Mouse (Mus musculus) MEL (cell line): ENCODE results near the gene Osgep. TPM values are rescaled to one million over a fixed set of nuclear protein-coding genes. Genes with fewer than 3 reads are reported as not detected.
A peak's percentile ranks its signal among the peaks of the same experiment; 100 is the strongest.
"Not testable (repeated sequence)": the region's sequence is repeated elsewhere in the genome, so short reads cannot be mapped to it uniquely, and the experiment has no call there.

Source experiments
- DNase-seq: peaks from one replicate; pipeline ENCODE4 v3.0.0; 2011; ENCODE audit warnings: low read depth, low spot score
- H3K27ac ChIP-seq: 2 replicates; pipeline ENCODE4 v1.5.1; 2012; ENCODE audit warnings: low read depth, mild to moderate bottlenecking, control low read depth, low read length, moderate library complexity; ENCODE audit not compliant: control insufficient read depth
- H3K27me3 ChIP-seq, 2 experiments: fragments of 150-350 bp in 1 of 2; sonication (generic) in 1 of 2; 2 replicates each; pipeline ENCODE4 v1.6.1; 2012; ENCODE audit warnings: low read length in 2 of 2, mild to moderate bottlenecking in 2 of 2, improper control_type of control experiment in 1 of 2, moderate library complexity in 1 of 2; ENCODE audit not compliant: insufficient read depth in 2 of 2, control insufficient read depth in 1 of 2
- H3K36me3 ChIP-seq, 2 experiments: 2 replicates each; pipeline ENCODE4 v1.6.1; 2012 to 2014; ENCODE audit warnings: low read length in 2 of 2, improper control_type of control experiment in 1 of 2, inconsistent platforms in 1 of 2, mild to moderate bottlenecking in 1 of 2; ENCODE audit not compliant: insufficient read depth in 2 of 2, control insufficient read depth in 1 of 2
- H3K4me1 ChIP-seq, 2 experiments: fragments of 150-350 bp in 1 of 2; sonication (generic) in 1 of 2; 2 replicates each; pipeline ENCODE4 v1.6.1; 2012; ENCODE audit warnings: low read length in 2 of 2, improper control_type of control experiment in 1 of 2, mild to moderate bottlenecking in 1 of 2; ENCODE audit not compliant: insufficient read depth in 2 of 2, control insufficient read depth in 1 of 2
- H3K4me3 ChIP-seq, 2 experiments: fragments of 150-350 bp in 1 of 2; sonication (generic) in 1 of 2; 2 replicates each; pipeline ENCODE4 v1.5.1; 2012; ENCODE audit warnings: low read depth in 2 of 2, low read length in 2 of 2, mild to moderate bottlenecking in 2 of 2, moderate library complexity in 2 of 2, control low read depth in 1 of 2, improper control_type of control experiment in 1 of 2; ENCODE audit not compliant: control insufficient read depth in 1 of 2, insufficient read depth in 1 of 2
- H3K79me2 ChIP-seq: 2 replicates; pipeline ENCODE4 v1.6.1; 2012; ENCODE audit warnings: mild to moderate bottlenecking, low read length, moderate library complexity; ENCODE audit not compliant: control insufficient read depth, poor library complexity, insufficient read depth
- H3K9ac ChIP-seq: 2 replicates; pipeline ENCODE4 v1.6.1; 2012; ENCODE audit warnings: low read depth, mild to moderate bottlenecking, control low read depth, low read length, moderate library complexity; ENCODE audit not compliant: control insufficient read depth, poor library complexity, severe bottlenecking
- H3K9me3 ChIP-seq: fragments of 150-350 bp; sonication (generic); replicated peaks from 2 replicates; pipeline ENCODE4 v1.6.1; 2012; ENCODE audit warnings: mild to moderate bottlenecking, low read length, improper control_type of control experiment, moderate library complexity; ENCODE audit not compliant: insufficient read depth
- CHD1 ChIP-seq: IDR thresholded peaks from 2 replicates; pipeline ENCODE4 v1.6.1; 2012; ENCODE audit warnings: low read depth, mild to moderate bottlenecking, inconsistent platforms, low read length, improper control_type of control experiment
- CTCF ChIP-seq, 3 experiments: IDR thresholded peaks in 2 of 3; conservative IDR thresholded peaks in 1 of 3; 2 replicates each; pipeline ENCODE4 v1.5.1; 2011 to 2012; ENCODE audit warnings: low read length in 3 of 3, low read depth in 2 of 3, mild to moderate bottlenecking in 2 of 3, improper control_type of control experiment in 1 of 3, inconsistent platforms in 1 of 3, mixed read lengths in 1 of 3, moderate library complexity in 1 of 3; ENCODE audit not compliant: control insufficient read depth in 1 of 3, insufficient read depth in 1 of 3, poor library complexity in 1 of 3, severe bottlenecking in 1 of 3
- E2F4 ChIP-seq: IDR thresholded peaks from 2 replicates; pipeline ENCODE4 v1.6.1; 2011; ENCODE audit warnings: low read depth, low read length, improper control_type of control experiment, borderline replicate concordance
- ELF1 ChIP-seq: IDR thresholded peaks from 2 replicates; pipeline ENCODE4 v1.6.1; 2014; ENCODE audit warnings: low read depth, mild to moderate bottlenecking, inconsistent platforms, low read length, improper control_type of control experiment, moderate library complexity
- EP300 ChIP-seq, 2 experiments: IDR thresholded peaks; 2 replicates each; pipeline ENCODE4 v1.6.1; 2011; ENCODE audit warnings: improper control_type of control experiment in 2 of 2, low read length in 2 of 2, low read depth in 1 of 2, mild to moderate bottlenecking in 1 of 2
- ETS1 ChIP-seq: IDR thresholded peaks from 2 replicates; pipeline ENCODE4 v1.6.1; 2012; ENCODE audit warnings: low read depth, mild to moderate bottlenecking, inconsistent platforms, low read length, improper control_type of control experiment, moderate library complexity
- GABPA ChIP-seq: IDR thresholded peaks from 2 replicates; pipeline ENCODE4 v1.6.1; 2012; ENCODE audit warnings: low read depth, mild to moderate bottlenecking, inconsistent platforms, low read length, improper control_type of control experiment, moderate library complexity
- HCFC1 ChIP-seq: IDR thresholded peaks from 2 replicates; pipeline ENCODE4 v1.6.1; 2012; ENCODE audit warnings: low read depth, mild to moderate bottlenecking, inconsistent platforms, low read length, improper control_type of control experiment, moderate library complexity
- JUND ChIP-seq: IDR thresholded peaks from 2 replicates; pipeline ENCODE4 v1.6.1; 2011; ENCODE audit warnings: low read depth, mild to moderate bottlenecking, improper control_type of control experiment, low read length
- KAT2A ChIP-seq: conservative IDR thresholded peaks from 2 replicates; pipeline ENCODE4 v1.6.1; 2012; ENCODE audit warnings: low read depth, low read length, improper control_type of control experiment, inconsistent platforms
- MAX ChIP-seq: IDR thresholded peaks from 2 replicates; pipeline ENCODE4 v1.6.1; 2011; ENCODE audit warnings: low read length, improper control_type of control experiment
- MAZ ChIP-seq: IDR thresholded peaks from 2 replicates; pipeline ENCODE4 v1.6.1; 2012; ENCODE audit warnings: low read depth, mild to moderate bottlenecking, inconsistent platforms, low read length, improper control_type of control experiment
- MEF2A ChIP-seq: IDR thresholded peaks from 2 replicates; pipeline ENCODE4 v1.6.1; 2014; ENCODE audit warnings: low read depth, mild to moderate bottlenecking, inconsistent platforms, low read length, improper control_type of control experiment; ENCODE audit not compliant: poor library complexity, insufficient replicate concordance, severe bottlenecking; ENCODE audit errors: extremely low read depth
- MXI1 ChIP-seq: IDR thresholded peaks from 2 replicates; pipeline ENCODE4 v1.6.1; 2011; ENCODE audit warnings: mild to moderate bottlenecking, low read depth, low read length, improper control_type of control experiment
- MYB ChIP-seq: IDR thresholded peaks from 2 replicates; pipeline ENCODE4 v1.6.1; 2011; ENCODE audit warnings: mild to moderate bottlenecking, low read depth, low read length, improper control_type of control experiment
- MYC ChIP-seq: IDR thresholded peaks from 2 replicates; pipeline ENCODE4 v1.6.1; 2011; ENCODE audit warnings: low read depth, mild to moderate bottlenecking, low read length, improper control_type of control experiment, moderate library complexity
- NELFE ChIP-seq: IDR thresholded peaks from 2 replicates; pipeline ENCODE4 v1.6.1; 2011; ENCODE audit warnings: low read depth, low read length, improper control_type of control experiment
- NRF1 ChIP-seq: IDR thresholded peaks from 2 replicates; pipeline ENCODE4 v1.6.1; 2014; ENCODE audit warnings: low read depth, mild to moderate bottlenecking, inconsistent platforms, low read length, improper control_type of control experiment, moderate library complexity; ENCODE audit not compliant: poor library complexity, insufficient read depth, severe bottlenecking
- POLR2AphosphoS5 ChIP-seq: IDR thresholded peaks from 2 replicates; pipeline ENCODE4 v1.6.1; 2012; ENCODE audit warnings: low read depth, borderline replicate concordance, mild to moderate bottlenecking, inconsistent platforms, low read length, moderate library complexity, mixed read lengths
- SIN3A ChIP-seq: IDR thresholded peaks from 2 replicates; pipeline ENCODE4 v1.6.1; 2012; ENCODE audit warnings: low read length, improper control_type of control experiment, inconsistent platforms
- SMC3 ChIP-seq: IDR thresholded peaks from 2 replicates; pipeline ENCODE4 v1.6.1; 2011; ENCODE audit warnings: low read depth, low read length, improper control_type of control experiment
- TAL1 ChIP-seq: IDR thresholded peaks from 2 replicates; pipeline ENCODE4 v1.6.1; 2012; ENCODE audit warnings: mild to moderate bottlenecking, inconsistent platforms, low read length, moderate library complexity, mixed read lengths
- TCF12 ChIP-seq: IDR thresholded peaks from 2 replicates; pipeline ENCODE4 v1.6.1; 2014; ENCODE audit warnings: low read depth, mild to moderate bottlenecking, inconsistent platforms, low read length, improper control_type of control experiment, moderate library complexity
- UBTF ChIP-seq: IDR thresholded peaks from 2 replicates; pipeline ENCODE4 v1.6.1; 2012; ENCODE audit warnings: low read depth, mild to moderate bottlenecking, inconsistent platforms, low read length, improper control_type of control experiment, moderate library complexity, borderline replicate concordance; ENCODE audit not compliant: insufficient read depth
- USF2 ChIP-seq, 2 experiments: IDR thresholded peaks; 2 replicates each; pipeline ENCODE4 v1.6.1; 2011 to 2012; ENCODE audit warnings: improper control_type of control experiment in 2 of 2, low read length in 2 of 2, borderline replicate concordance in 1 of 2, inconsistent platforms in 1 of 2, low read depth in 1 of 2, mild to moderate bottlenecking in 1 of 2; ENCODE audit not compliant: insufficient read depth in 1 of 2
- ZC3H11A ChIP-seq: IDR thresholded peaks from 2 replicates; pipeline ENCODE4 v1.6.1; 2012; ENCODE audit warnings: low read depth, mild to moderate bottlenecking, inconsistent platforms, low read length, improper control_type of control experiment
- ZKSCAN1 ChIP-seq: IDR thresholded peaks from 2 replicates; pipeline ENCODE4 v1.6.1; 2012; ENCODE audit warnings: low read depth, mild to moderate bottlenecking, inconsistent platforms, low read length, improper control_type of control experiment, moderate library complexity
- ZMIZ1 ChIP-seq: IDR thresholded peaks from 2 replicates; pipeline ENCODE4 v1.6.1; 2012; ENCODE audit warnings: low read depth, mild to moderate bottlenecking, inconsistent platforms, low read length, improper control_type of control experiment, moderate library complexity
- ZNF384 ChIP-seq: IDR thresholded peaks from 2 replicates; pipeline ENCODE4 v1.6.1; 2012; ENCODE audit warnings: low read depth, mild to moderate bottlenecking, inconsistent platforms, low read length, improper control_type of control experiment
- polyA plus RNA-seq, 2 experiments: library from polyadenylated mRNA; stranded (reverse) in 1 of 2; unstranded in 1 of 2; fragments of >175 nt in 1 of 2; fragments of >200 nt in 1 of 2; gene quantifications; 2 replicates each; pipeline versions ENCODE4 v1.2.1 to v1.2.4; 2012; ENCODE audit warnings: low replicate concordance in 2 of 2, low read depth in 1 of 2; ENCODE audit not compliant: insufficient read length in 2 of 2, insufficient read depth in 1 of 2, missing spikeins in 1 of 2
- total RNA-seq: library from RNA; depleted of rRNA; stranded (reverse); fragments of 300-350 nt; gene quantifications from 2 replicates; pipeline ENCODE4 v1.2.3, GENCODE M21; 2012

The Osgep gene
- total and polyA plus RNA-seq, 3 experiments = 29.6 to 45.1 TPM; not detected in 1

GRCm38 (mm10) chr14:50944668-50945033 lies 20.0 kb upstream of the Osgep start:
- H3K9me3 ChIP-seq, DNase-seq, H3K79me2 ChIP-seq, H3K4me1 ChIP-seq, H3K27me3 ChIP-seq, H3K36me3 ChIP-seq: not testable (repeated sequence)
- peak overlapping the region; percentile 61 for H3K9ac ChIP-seq
- TF ChIP-seq CTCF (IDR thresholded peaks at IDR 0.05 in 2 of 3, conservative IDR thresholded peaks at IDR 0.05 in 1 of 3; ENCODE audit: control insufficient read depth in 1 of 3, insufficient read depth in 1 of 3, low read depth in 2 of 3, low read length in 3 of 3, poor library complexity in 1 of 3, severe bottlenecking in 1 of 3) = peak in 2 of 3 experiments; percentile 1 to 21; a peak in 1 of 6 replicates
- peak overlapping the region; percentile 63 to 96 for H3K4me3 ChIP-seq
- peak overlapping the region; percentile 91 for H3K27ac ChIP-seq

DNA sequence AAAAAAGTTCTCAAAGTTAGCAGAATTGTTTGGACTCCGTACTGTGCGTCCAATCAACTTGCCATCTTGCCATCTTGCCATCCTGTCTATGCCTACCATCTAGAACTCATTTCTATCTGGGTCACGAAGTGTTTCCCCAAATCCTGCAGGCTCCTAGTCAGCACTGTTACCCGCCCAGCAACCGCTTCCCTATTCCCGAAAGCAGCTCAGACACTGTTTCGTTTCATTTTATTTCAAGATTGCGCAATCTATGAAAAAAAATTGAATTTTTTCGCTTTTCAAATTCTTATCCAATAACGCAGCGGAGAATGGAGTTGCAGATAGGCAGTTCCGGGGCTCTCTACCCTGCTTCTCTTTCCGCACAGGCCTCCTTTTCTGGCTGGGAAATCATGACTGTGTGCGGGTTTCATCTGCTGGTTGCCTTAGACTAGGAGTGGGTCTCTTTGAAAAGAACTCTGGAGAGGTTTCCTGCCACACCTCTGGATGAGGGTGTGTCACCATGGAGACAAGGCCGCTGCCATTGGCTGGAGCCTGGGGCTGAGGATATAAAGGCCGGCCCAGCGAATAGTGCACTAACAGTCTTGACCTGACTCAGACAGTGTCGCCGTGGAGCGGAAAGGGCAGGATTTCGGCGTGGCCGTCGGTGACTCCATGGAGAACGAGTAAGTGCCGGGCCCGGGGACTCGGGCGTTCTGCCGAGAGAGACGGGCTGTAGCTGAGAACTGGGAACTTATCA lies 19.4 kb upstream of the Osgep start, which contains the start of gene Gm49342:
TSS of gene Gm49342 (plus strand) at position 586 of the 736 bp plus-strand sequence.
- Histone ChIP-seq H3K27ac (peak within 1 kb of the TSS; percentile 91), H3K4me1 (peaks cover 0 to 7% of the 10 kb centered on the region in 2 experiments; a peak in 2 of 4 replicates), H3K79me2 (no peaks in the 10 kb centered on the region; the same call in 1 of the 2 replicates), H3K4me3 (peak within 1 kb of the TSS; percentile 63 to 96), H3K27me3 (no peaks in the 10 kb centered on the region), H3K36me3 (peaks cover 0 to 7% of the 10 kb centered on the region in 2 experiments; a peak in 2 of 4 replicates), H3K9me3 (no peaks in the 10 kb centered on the region), H3K9ac (peak within 1 kb of the TSS; percentile 61)
- DNase-seq = peak; percentile 95
- TF ChIP-seq CHD1 (no peak), TAL1 (peak; percentile 16; the same call in 1 of the 2 replicates), MXI1 (peak; percentile 71), JUND (no peak), GABPA (no peak), ZNF384 (peak; percentile 74), MYC (no peak), USF2 (IDR thresholded peaks at IDR 0.05; ENCODE audit: borderline replicate concordance in 1 of 2, insufficient read depth in 1 of 2, low read depth in 1 of 2, low read length in 2 of 2) (no peak), MAZ (no peak), POLR2AphosphoS5 (peak; percentile 81; the same call in 1 of the 2 replicates), NRF1 (no peak), MAX (peak; percentile 50; the same call in 1 of the 2 replicates), MYB (0 out of 2 replicates have a peak, but pooled peaks have one; percentile 19), UBTF (no peak), ELF1 (peak; percentile 28; the same call in 1 of the 2 replicates), NELFE (peak; percentile 94), SIN3A (no peak; the same call in 1 of the 2 replicates), EP300 (IDR thresholded peaks at IDR 0.05; ENCODE audit: low read depth in 1 of 2, low read length in 2 of 2) (peak; percentile 7 to 48; a peak in 2 of 4 replicates), ZMIZ1 (peak; percentile 99), SMC3 (no peak), E2F4 (no peak), KAT2A (no peak), ETS1 (peak; percentile 30; the same call in 1 of the 2 replicates), ZC3H11A (no peak), HCFC1 (peak; percentile 56; the same call in 1 of the 2 replicates), TCF12 (no peak), MEF2A (no peak), ZKSCAN1 (no peak)
